Mouse (Mus musculus) lung, adult 10 weeks (tissue): ENCODE data around the gene Kcnt2. TPM values are rescaled to one million over a fixed set of nuclear protein-coding genes. Genes with fewer than 3 reads are reported as not detected.

ENCODE experiments used
- polyA plus RNA-seq: library from polyadenylated mRNA; stranded (reverse); fragments of 350-450 nt; fragmentation: Illumina TruSeq; extraction: RNeasy Lipid Tissue Mini Kit (QIAGEN cat#74804); gene quantifications from one replicate; pipeline ENCODE4 v1.2.3, GENCODE M21; 2014; ENCODE audit warnings: low read depth, low replicate concordance; ENCODE audit not compliant: insufficient read depth

The Kcnt2 gene
- polyA plus RNA-seq, result 0.12 TPM

GRCm38 (mm10) chr1:140245876-140246597 lies at the start of gene Kcnt2:
TSS of gene Kcnt2 (plus strand) at chr1:140246158.

Other genes with a start within 250 kb of the Kcnt2 start
- 81.6 TPM for gene Cfh, start 62.4 kb upstream of the Kcnt2 start, polyA plus RNA-seq